Mouse (Mus musculus) heart, embryonic 10.5 days (tissue): ENCODE measurements at regions not wholly inside any gene's neighbourhood (a gene's known extent, or its start where the extent isn't known, plus 50 kb on each side); places are given as distances from the start of the nearest gene placed in this dataset.

ENCODE experiments used
- DNase-seq: peaks from one replicate; pipeline ENCODE4 v3.0.0-alpha.2; 2017; ENCODE audit warnings: low spot score
- H3K27ac ChIP-seq: fragments of 300-500 bp; sonication (generic); 2 replicates; pipeline ENCODE4 v1.5.1; 2016; ENCODE audit warnings: mild to moderate bottlenecking
- H3K27me3 ChIP-seq: fragments of 300-500 bp; sonication (generic); 2 replicates; pipeline ENCODE4 v1.6.1; 2016; ENCODE audit warnings: mild to moderate bottlenecking; ENCODE audit not compliant: poor library complexity, insufficient read depth, severe bottlenecking
- H3K36me3 ChIP-seq: fragments of 300-500 bp; sonication (generic); 2 replicates; pipeline ENCODE4 v1.6.1; 2016; ENCODE audit warnings: mild to moderate bottlenecking, moderate library complexity
- H3K4me1 ChIP-seq: fragments of 300-500 bp; sonication (generic); 2 replicates; pipeline ENCODE4 v1.6.1; 2016; ENCODE audit warnings: mild to moderate bottlenecking
- H3K4me3 ChIP-seq: fragments of 300-500 bp; sonication (generic); 2 replicates; pipeline ENCODE4 v1.5.1; 2016; ENCODE audit warnings: mild to moderate bottlenecking, moderate library complexity
- H3K9me3 ChIP-seq: fragments of 300-500 bp; sonication (generic); 2 replicates; pipeline ENCODE4 v1.6.1; 2016; ENCODE audit warnings: mild to moderate bottlenecking, moderate library complexity
- WGBS: fragments of 180-500 bp; shearing (Covaris S2); methylation state at CpG from one replicate; pipeline ENCODE4 v1.1.7; 2016; 5-methylcytosine and 5-hydroxymethylcytosine counted together

DNA sequence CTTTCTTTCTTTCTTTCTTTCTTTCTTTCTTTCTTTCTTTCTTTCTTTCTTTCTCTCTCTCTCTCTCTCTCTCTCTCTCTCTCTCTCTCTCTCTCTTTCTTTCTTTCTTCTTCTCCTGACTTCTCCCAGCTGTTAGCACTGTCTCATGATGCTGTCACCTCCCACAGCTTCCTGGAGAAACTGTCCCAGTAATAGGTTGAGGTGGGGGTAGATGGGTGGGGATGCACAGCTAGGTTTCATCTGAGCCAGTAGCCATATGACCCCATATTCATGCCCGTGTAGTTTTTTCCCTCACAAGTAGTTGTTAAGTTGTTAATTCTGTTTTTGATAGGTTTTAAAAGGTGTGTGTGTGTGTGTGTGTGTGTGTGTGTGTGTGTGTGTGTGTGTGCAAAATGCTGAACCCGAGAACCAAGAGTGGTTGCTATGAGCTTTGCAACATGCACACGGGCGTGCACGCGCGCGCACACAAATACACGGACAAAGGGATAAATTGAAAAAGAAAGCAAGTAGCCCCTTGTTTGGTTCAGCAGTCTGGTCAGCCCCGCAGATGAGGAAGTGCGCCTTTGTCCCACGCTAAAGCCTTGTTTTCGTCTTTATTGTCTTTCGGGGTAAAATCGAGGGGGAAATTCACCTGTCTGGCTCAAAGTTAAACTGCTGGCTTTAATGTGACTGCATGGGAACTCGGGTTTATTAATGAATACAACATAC lies 224.4 kb downstream of the Ndfip2 start:
- Histone ChIP-seq H3K27me3 (no peaks in the 10 kb centered on the region), H3K27ac (peak overlapping the region; percentile 84), H3K9me3 (no peaks in the 10 kb centered on the region), H3K4me3 (peak overlapping the region; percentile 52), H3K4me1 (peaks cover 26% of the 10 kb centered on the region), H3K36me3 (no peaks in the 10 kb centered on the region)
- 5% methylated on average over 16 of the region's 16 CpGs for WGBS
- DNase-seq = no peak

DNA sequence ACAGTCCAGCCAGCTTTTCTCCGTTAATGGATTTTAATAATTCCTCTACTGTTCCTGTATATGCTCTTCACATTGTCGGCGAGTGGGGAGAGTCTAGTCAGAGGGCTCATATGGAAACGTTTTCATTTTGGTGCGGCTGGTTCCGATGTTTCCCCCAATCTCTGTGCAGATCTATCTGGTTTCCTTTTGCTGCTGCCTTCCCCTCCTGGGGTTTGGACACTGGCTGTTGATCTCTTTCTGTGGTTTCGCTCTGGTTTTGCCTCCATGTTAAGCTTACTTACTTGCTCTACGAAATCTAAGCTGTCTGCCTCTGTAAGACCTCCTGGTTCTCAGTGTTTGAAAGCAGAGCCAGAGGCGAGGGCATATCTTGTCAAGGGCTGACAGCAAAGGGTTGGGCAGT lies 221.7 kb downstream of the Ndfip2 start:
- H3K27ac ChIP-seq = peak overlapping the region; percentile 81
- H3K36me3 ChIP-seq = no peaks in the 10 kb centered on the region
- no peaks in the 10 kb centered on the region for H3K27me3 ChIP-seq
- H3K4me3 ChIP-seq = peak overlapping the region; percentile 28
- no peaks in the 10 kb centered on the region for H3K9me3 ChIP-seq
- no peak for DNase-seq
- 28% methylated on average over 9 of the region's 9 CpGs for WGBS
- H3K4me1 ChIP-seq = peaks cover 28% of the 10 kb centered on the region

DNA sequence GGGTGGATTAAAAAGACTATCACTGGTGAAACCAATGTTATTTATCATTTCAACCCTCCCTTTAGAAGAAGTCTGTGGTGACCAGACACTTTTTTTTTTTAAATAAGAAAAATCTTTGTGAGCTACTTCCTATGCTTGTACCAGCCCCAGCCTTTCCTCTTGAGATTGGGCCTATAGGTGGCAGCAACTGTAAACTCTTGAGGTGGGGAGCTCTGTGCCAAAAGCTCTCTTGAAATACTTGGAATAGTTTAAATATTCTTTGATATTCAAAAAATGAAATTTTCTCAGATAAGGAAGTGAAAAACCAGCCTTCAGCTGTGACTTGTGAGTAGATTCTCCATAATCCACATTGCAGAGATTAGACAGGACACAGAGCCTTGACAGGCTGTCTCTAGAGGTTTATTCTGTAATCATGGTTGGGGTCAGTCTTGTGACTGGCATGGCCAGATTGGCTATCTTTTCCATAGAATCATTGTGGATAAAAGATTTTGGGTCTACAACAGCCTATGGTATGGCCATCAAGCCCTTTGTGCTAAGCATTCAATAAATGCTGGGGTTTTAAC lies 216.7 kb downstream of the Ndfip2 start:
- no peak for DNase-seq

DNA sequence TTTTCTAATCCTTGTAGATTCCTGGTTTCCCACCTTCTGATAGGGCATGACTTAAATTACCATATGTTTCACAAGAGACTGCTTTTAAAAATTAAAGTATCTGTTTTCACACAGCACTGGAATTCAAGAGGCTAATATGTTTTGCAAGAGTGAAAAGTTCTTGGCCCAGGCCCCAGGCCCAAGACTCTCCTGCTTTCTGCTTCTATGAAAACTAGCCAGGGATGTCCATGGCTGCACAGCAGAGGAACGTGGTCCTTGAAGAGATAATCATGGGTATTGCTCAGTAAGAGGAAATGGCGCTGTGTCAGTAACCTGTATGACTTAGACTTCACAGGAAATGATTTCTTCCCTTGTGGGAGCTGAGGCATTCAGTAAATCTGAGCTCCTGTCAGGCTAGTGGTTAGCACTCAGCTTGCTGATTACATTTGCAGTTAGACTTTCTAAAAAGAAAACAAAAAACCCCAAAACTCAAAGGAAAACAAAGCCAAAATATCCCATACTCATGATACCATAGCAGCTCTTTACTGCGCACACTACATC lies 190.6 kb downstream of the Ndfip2 start:
- H3K9me3 ChIP-seq = no peaks in the 10 kb centered on the region
- DNase-seq = no peak
- no peaks in the 10 kb centered on the region for H3K27me3 ChIP-seq
- no peaks in the 10 kb centered on the region for H3K4me1 ChIP-seq
- no peak overlapping the region for H3K27ac ChIP-seq
- H3K36me3 ChIP-seq = no peaks in the 10 kb centered on the region
- H3K4me3 ChIP-seq = no peak overlapping the region
- WGBS = 73% methylated on average over 3 of the region's 3 CpGs

More for the DNA sequence above, 216.7 kb downstream of the Ndfip2 start:
- Histone ChIP-seq H3K9me3 (no peaks in the 10 kb centered on the region), H3K27me3 (no peaks in the 10 kb centered on the region), H3K27ac (no peak overlapping the region), H3K4me3 (no peak overlapping the region), H3K36me3 (no peaks in the 10 kb centered on the region), H3K4me1 (peaks cover 5% of the 10 kb centered on the region)

DNA sequence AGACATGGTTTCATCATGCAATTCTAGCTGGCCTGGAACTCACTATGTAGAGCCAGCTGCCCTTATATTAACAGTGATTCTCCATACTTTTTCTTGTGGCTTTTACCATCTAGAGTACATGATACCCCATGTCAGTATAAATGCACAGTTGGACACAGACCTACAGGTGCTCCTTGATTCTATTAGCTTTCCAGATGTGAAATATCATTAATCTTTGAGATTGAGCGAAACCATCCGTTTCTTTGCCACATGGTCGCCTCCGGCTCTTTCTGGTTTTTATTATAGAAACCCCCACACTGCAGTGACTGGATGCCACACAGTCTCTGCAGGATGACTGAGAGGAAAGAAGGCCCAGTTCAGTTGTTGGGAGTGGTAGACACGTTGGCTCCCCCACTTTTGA lies 188.7 kb downstream of the Ndfip2 start:
- DNase-seq = no peak
- Histone ChIP-seq H3K4me3 (no peak overlapping the region), H3K27me3 (no peaks in the 10 kb centered on the region), H3K9me3 (no peaks in the 10 kb centered on the region), H3K36me3 (no peaks in the 10 kb centered on the region), H3K4me1 (no peaks in the 10 kb centered on the region), H3K27ac (no peak overlapping the region)
- 87% methylated on average over 5 of the region's 5 CpGs for WGBS

DNA sequence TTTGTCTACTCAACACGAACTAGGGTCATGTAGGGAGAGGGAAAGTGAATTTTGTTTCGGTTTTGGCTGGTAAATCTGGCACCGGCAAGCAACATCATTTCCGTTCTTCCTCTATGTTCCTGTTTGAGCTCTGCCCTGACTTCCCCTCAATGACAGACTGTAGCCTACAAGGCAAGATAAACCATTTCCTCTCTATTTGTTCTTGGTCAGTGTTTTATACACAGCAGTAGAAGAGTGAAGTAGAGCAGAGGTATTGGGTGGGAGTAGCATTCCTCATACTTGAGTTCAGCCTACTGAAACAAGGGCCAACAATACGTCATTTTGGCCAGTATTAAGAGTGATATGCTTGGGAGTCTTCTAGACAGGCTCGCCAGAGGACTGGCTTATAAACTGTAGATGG lies 177.0 kb downstream of the Ndfip2 start:
- Histone ChIP-seq H3K4me3 (no peak overlapping the region), H3K36me3 (no peaks in the 10 kb centered on the region), H3K9me3 (no peaks in the 10 kb centered on the region), H3K27ac (no peak overlapping the region), H3K27me3 (no peaks in the 10 kb centered on the region), H3K4me1 (peaks cover 16% of the 10 kb centered on the region)
- DNase-seq = no peak
- 73% methylated on average over 6 of the region's 6 CpGs for WGBS

DNA sequence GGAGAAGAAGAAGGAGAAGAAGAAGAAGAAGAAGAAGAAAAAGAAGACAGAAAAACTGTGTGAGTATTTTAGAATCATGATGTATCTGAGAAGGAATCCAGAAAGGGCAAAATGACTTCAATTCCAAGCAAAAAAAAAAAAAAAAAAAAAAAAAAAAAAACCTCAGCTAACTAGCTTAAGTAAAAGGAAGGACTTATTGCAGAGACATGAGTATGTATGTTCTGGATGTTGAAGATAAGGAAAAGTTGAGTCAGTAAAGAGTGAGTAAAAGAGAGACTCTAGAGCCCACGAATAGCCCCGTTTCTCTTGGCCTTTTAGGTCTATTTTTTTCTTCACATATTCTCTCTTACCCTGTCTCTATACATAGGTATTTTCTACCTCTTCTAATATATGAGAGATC lies 175.1 kb downstream of the Ndfip2 start:
- no peaks in the 10 kb centered on the region for H3K9me3 ChIP-seq
- no peaks in the 10 kb centered on the region for H3K27me3 ChIP-seq
- H3K4me3 ChIP-seq = no peak overlapping the region
- no peak for DNase-seq
- 85% methylated on average over 2 of the region's 2 CpGs for WGBS
- H3K27ac ChIP-seq = no peak overlapping the region
- no peaks in the 10 kb centered on the region for H3K36me3 ChIP-seq
- peaks cover 16% of the 10 kb centered on the region for H3K4me1 ChIP-seq

DNA sequence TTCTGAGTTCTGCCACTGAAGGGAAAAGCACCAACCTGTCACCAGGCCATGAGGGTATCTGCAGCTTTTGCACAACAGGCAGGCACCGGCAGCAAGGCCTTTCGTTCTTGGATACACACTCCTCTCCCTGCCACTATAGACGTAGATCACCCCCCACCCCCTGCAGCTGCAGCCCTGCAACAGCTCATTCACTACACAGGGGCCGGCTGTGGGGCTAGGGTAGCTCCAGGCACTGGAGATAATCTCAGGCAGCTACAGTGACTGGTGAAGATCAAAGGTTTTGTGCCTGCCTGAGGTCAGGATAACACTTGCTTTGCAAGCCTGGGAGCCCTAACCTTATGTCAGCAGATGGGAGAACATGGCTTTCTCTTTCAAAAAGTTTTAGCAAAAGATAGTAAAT lies 174.3 kb downstream of the Ndfip2 start:
- H3K4me3 ChIP-seq = peak overlapping the region; percentile 19; the same call in 1 of the 2 replicates
- DNase-seq = peak; percentile 86
- peaks cover 16% of the 10 kb centered on the region for H3K4me1 ChIP-seq
- no peaks in the 10 kb centered on the region for H3K36me3 ChIP-seq
- no peaks in the 10 kb centered on the region for H3K27me3 ChIP-seq
- whole genome bisulfite sequencing = 0% methylated on average over 4 of the region's 4 CpGs
- no peaks in the 10 kb centered on the region for H3K9me3 ChIP-seq
- H3K27ac ChIP-seq = peak overlapping the region; percentile 69; the same call in 1 of the 2 replicates

DNA sequence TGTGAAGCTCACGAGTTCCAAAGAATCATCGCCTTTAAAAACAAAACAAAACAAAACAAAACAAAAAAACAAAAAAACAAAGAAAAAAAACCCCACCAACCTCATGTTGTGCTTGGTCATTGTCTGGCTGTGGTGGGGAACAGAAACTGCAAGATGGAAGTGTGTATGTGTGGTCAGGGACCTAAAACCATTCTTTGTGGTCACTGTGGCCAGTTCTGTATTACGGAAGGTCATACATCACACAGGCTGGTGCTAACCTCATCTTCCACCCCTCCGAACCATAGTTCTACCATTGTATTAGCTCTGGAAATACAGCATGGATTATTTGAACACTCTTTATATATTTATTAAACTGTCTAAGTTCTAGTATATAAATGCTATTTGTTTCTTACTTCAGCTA lies 173.2 kb downstream of the Ndfip2 start:
- Histone ChIP-seq H3K4me3 (no peak overlapping the region), H3K27ac (0 out of 2 replicates have a peak overlapping the region, but pooled peaks have one; percentile 69), H3K36me3 (no peaks in the 10 kb centered on the region), H3K4me1 (peaks cover 21% of the 10 kb centered on the region), H3K9me3 (no peaks in the 10 kb centered on the region), H3K27me3 (no peaks in the 10 kb centered on the region)
- 94% methylated on average over 4 of the region's 4 CpGs for WGBS
- DNase-seq = no peak

DNA sequence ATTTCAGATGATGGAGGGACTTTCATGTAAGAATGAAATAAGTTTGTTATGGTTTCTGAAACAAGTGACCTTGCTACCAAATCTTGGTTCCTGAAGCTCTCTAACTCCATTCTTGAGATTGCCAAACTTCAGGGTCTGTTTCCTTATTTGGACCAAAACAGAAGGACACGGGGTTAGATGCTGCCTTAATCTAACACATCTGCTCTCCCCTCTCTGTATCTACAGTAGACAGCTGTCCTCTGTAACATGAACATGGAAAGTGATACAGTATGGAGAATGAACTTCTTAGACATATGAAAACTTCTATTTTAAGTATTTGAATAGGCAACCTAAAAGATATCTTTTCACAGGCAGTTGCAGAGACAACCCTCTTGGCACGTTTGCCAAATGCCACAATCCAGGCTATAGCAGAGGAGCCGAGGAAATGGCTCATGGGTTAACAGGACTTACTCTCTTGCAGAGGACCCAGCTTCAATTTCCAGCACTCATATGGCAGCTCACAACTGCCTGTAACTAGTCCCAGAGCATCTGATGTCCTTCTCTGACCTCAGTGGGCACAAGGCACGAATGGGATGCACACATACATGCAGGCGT lies 171.4 kb downstream of the Ndfip2 start:
- no peaks in the 10 kb centered on the region for H3K27me3 ChIP-seq
- H3K4me1 ChIP-seq = peaks cover 24% of the 10 kb centered on the region
- WGBS = 65% methylated on average over 5 of the region's 5 CpGs
- no peaks in the 10 kb centered on the region for H3K36me3 ChIP-seq
- DNase-seq = no peak
- H3K4me3 ChIP-seq = no peak overlapping the region
- no peak overlapping the region for H3K27ac ChIP-seq
- no peaks in the 10 kb centered on the region for H3K9me3 ChIP-seq

DNA sequence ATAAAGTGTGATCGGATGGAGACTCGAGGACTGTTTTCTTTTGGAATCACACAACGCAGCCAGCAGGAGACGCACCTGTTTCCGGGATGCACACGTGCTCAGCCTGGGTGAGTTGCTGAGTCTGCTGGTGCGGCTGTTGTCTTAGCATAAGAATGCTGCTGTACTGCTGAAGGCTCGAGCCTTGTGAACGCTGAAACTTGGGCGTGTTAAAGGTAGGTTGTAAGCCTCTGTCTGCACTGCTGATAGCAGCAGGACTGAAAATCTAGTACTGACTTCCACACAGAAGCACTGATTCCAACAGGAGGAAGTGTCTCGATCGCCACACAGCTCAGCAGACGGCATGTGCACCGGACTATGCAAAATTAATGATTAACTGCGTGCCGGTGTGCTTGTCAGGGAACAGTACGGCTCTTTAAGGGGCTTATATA lies 169.1 kb downstream of the Ndfip2 start:
- H3K36me3 ChIP-seq = no peaks in the 10 kb centered on the region
- no peak overlapping the region for H3K4me3 ChIP-seq
- H3K4me1 ChIP-seq = peaks cover 16% of the 10 kb centered on the region
- H3K27me3 ChIP-seq = no peaks in the 10 kb centered on the region
- H3K9me3 ChIP-seq = no peaks in the 10 kb centered on the region
- 48% methylated on average over 17 of the region's 17 CpGs for WGBS
- H3K27ac ChIP-seq = peak overlapping the region; percentile 31; the same call in 1 of the 2 replicates
- DNase-seq = no peak

DNA sequence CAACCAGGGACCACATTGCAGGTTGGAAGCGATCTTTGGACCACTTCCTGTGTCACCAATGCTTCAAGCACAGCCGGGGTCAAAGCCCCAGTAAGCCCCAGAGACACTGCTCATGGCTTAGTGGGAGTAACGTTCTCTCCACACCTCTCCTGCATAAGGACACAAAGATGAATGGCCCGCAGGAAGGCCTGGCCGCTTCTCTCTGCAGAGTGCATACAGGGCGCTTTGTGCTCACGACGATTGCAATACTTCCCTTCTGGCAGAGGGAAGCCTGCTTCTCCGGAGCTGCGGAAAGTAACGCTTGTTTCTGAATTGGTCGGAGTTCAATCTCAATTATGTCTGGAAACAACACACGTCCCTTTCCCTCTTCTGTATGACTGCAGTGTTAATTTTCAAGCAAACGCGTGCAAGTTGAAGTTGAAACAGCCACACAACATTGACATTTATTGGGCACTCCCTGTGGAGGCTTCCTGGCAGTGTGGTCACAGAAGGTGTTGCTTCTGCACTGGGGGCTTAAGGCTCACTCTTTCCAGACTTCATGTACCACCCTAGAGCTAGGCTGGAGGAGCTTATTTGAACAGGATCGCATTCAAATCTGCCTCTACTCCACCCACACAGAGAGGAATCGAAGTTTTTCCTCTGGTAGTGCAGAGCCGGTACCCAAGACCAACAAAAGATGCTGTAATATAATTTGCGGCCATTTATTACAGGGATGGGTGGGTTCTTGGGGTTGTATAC lies 168.4 kb downstream of the Ndfip2 start:
- no peak overlapping the region for H3K27ac ChIP-seq
- no peaks in the 10 kb centered on the region for H3K27me3 ChIP-seq
- DNase-seq = no peak
- H3K36me3 ChIP-seq = no peaks in the 10 kb centered on the region
- H3K4me1 ChIP-seq = peaks cover 12% of the 10 kb centered on the region
- no peaks in the 10 kb centered on the region for H3K9me3 ChIP-seq
- 77% methylated on average over 19 of the region's 19 CpGs for WGBS
- H3K4me3 ChIP-seq = no peak overlapping the region

DNA sequence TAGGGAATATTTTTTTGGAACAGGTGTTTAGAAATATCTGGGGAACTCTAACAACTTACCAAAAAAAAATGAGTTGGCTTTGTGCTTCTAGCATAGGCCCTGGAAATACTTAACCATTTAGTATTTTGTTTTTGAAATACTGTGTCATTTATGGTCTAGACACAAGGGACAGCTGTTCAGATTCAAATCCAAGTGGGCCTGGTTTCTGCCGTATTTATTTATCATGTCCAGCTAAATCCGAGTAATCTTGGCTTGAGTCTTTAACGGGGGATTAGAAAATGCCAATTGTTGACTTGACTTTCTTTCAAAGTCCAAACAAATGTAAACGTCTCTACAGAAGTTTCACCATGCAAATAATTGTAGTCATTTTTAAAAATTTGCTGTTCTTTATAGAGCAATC lies 159.6 kb downstream of the Ndfip2 start:
- 81% methylated on average over 4 of the region's 4 CpGs for WGBS
- Histone ChIP-seq H3K27ac (no peak overlapping the region), H3K9me3 (no peaks in the 10 kb centered on the region), H3K36me3 (no peaks in the 10 kb centered on the region), H3K4me3 (no peak overlapping the region), H3K27me3 (no peaks in the 10 kb centered on the region), H3K4me1 (no peaks in the 10 kb centered on the region)
- no peak for DNase-seq
